ENCODE assay signal across 17 mouse cellular contexts in the genomic region with DNA sequence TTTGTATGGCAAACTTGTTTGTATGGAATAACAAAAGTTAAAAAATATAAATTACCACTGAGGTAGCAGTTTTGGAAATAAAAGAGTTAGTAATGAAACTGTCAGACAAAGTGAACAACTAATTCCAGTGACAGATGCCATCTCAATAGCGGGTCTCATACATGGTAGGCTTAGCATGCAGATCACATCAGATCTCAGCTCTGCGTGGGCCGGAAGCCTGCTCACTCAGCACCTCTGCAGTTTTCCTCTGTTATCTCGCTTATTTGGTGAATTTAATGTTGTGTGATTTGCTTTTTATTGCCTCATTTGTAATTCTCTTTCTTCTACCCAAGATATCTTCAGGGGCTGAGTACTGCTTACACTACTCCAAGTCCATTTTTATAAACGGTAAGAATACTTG.
DNase-seq lines count a peak whose midpoint lies in the region; TF ChIP-seq lines count a peak whose summit lies in the region.
"Had no signal": no experiment of that assay in that cellular context is flagged by ENCODE, and none has a peak within 500 bp of the region (broad histone marks: within the 10 kb centered on the region; RNA-seq: fewer than 3 reads in every experiment).

No protein-coding gene starts in this region.

- TF ChIP-seq CTCF in layer of hippocampus, adult 2 months (conservative IDR thresholded peaks at IDR 0.05), result no peak

- no peak overlapping the region for H3K4me3 ChIP-seq in layer of hippocampus, adult 2 months

- peak overlapping the region; percentile 73 for H3K27ac ChIP-seq in layer of hippocampus, adult 2 months

- peak; percentile 29 for DNase-seq in layer of hippocampus, adult 11-12 months (ENCODE audit: low spot score)
- no peak for DNase-seq in layer of hippocampus, postnatal 25 days (ENCODE audit: extremely low spot score in 1 of 2, low spot score in 1 of 2)
- peak in 1 of 2 experiments; percentile 32 for DNase-seq in layer of hippocampus, adult 2 months (ENCODE audit: low spot score in 2 of 2)
- DNase-seq in layer of hippocampus, postnatal 10 days (ENCODE audit: low spot score in 2 of 2), result no peak
- DNase-seq in layer of hippocampus, adult 8-10 months (ENCODE audit: low spot score in 2 of 2), result peak; percentile 22 to 27
- DNase-seq in layer of hippocampus, adult 9-10 months (ENCODE audit: low spot score), result no peak
- DNase-seq in layer of hippocampus, adult 9-11 months, result peak; percentile 57
- no peak for DNase-seq in right cerebral cortex, postnatal 36 days (ENCODE audit: low spot score in 2 of 2)
- DNase-seq: adrenal gland, adult 2 months; adrenal gland, adult 8-10 months; adrenal gland, postnatal 10 days; adrenal gland, postnatal 14 days; adrenal gland, postnatal 25 days; adrenal gland, postnatal 36 days; B cell, adult 2 months; cerebellum, adult 11 months; cerebellum, adult 11-12 months had no signal

Comparison
In these comparisons a context has a peak if more than half of its experiments do, and no peak if none do; other contexts are left out.
1. DNase-seq: peak in layer of hippocampus, adult 11-12 months (single experiment), layer of hippocampus, adult 8-10 months (2 of 2) and layer of hippocampus, adult 9-11 months (single experiment); none in layer of hippocampus, postnatal 25 days (0 of 2), layer of hippocampus, postnatal 10 days (0 of 2), layer of hippocampus, adult 9-10 months (single experiment) and right cerebral cortex, postnatal 36 days (0 of 2).